Mouse (Mus musculus) heart, postnatal 14 days (tissue): ENCODE measurements at regions not wholly inside any gene's neighbourhood (a gene's known extent, or its start where the extent isn't known, plus 50 kb on each side); places are given as distances from the start of the nearest gene placed in this dataset.
"Not testable (repeated sequence)": the region's sequence is repeated elsewhere in the genome, so short reads cannot be mapped to it uniquely, and the experiment has no call there.

Experiments
- DNase-seq, 2 experiments: peaks; one replicate each; pipeline ENCODE4 v3.0.0; 2021 to 2022
- intact Hi-C: fragments of 180-260 bp; cut with DNase I; formaldehyde crosslinking; loops from one replicate; pipeline ENCODE4 v1.15.1; 2025

DNA sequence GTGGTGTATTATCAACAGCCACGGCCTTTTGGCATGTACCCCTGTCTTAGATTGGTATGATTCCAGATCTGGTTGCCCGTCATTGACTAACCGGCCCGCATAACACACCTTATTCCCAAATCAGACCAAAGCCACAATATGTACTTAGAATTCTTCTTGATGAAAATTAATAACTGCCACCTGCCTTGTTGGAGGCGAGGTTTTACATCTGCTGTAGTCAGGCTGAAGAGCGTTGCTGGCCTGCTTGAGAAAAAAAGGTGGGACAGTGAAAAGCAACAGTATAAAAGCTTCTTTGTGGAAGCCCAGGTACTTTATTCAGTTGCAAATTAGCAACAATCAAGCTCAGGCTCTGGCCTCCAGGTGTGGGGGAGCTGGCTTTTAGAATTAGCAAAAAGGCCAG lies 223.6 kb upstream of the Car8 start:
- intact Hi-C loops, DNase-seq: not testable (repeated sequence)

DNA sequence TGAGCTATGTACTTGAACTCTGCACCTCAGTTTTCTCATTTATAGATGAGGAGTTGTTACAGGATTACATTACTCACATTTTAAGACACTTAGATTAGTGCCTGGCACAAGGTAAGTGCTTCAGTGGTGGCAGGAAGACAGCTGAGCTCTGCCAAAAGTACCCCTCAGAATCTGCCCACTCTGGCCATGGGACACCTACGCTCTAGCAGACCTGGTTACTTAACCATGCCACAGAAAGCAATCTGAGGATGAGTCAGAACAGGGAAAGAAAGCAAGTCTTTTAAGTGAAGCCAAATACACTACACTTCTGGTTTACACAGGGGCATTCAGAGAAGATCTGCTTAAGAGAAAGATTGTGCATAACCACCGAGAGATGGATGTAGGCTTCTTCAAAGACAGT lies 215.5 kb upstream of the Car8 start:
- intact Hi-C loops: no loop called here

GRCm38 (mm10) chr4:8432393-8432792 lies 193.6 kb upstream of the Car8 start:
- peak; percentile 38 to 58 for DNase-seq
- intact Hi-C loops: loop anchor here (5.0 kb wide), 1 partner anchor 665 kb away; no protein-coding TSS in a partner anchor

More for the DNA sequence above, 215.5 kb upstream of the Car8 start:
- no peak for DNase-seq

- intact Hi-C loops: loop anchor here (5.0 kb wide), 1 partner anchor 666 kb away; no protein-coding TSS in a partner anchor
- DNase-seq: no peak
These were observed 192.1 kb upstream of the Car8 start for GRCm38 (mm10) chr4:8431032-8431332.

DNA sequence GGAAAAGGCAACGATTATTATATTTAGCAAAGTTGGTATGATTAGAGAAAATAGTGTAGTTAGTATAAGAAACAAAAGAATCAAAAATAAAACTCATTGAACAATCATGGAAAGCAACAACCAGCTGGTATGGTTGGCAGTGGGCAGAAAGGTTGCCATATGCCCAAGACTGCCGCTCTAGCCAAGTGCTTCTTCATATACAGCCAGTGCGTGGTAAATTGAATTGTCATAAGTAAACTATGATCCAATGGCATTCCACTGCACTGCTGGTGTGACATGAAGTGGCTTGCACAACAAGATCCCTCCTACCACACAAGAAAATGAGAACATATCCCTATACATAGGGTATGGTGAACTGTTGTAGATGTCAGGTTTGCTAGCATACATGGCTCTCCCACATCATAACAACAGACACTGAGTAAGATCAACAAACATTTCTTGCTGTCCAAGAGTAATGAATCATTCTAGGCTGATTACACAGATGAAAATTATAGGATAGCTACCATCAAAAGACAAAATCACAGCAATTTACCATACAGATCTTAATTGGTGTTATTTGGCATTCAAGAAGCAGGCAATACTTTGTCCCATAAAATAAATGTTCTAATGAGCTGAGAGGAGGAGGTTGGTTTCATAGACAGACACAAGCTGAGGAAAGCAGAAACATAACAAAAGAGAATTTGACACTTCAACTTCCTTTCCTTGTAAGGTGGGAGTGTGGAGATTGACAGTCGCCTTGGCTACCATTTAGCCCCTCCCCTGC lies 191.6 kb upstream of the Car8 start:
- intact Hi-C loops: loop anchor here (5.0 kb wide), 1 partner anchor 667 kb away; no protein-coding TSS in a partner anchor
- no peak for DNase-seq

- DNase-seq: no peak
- intact Hi-C loops: loop anchor here (5.0 kb wide), 1 partner anchor 668 kb away; no protein-coding TSS in a partner anchor
These were observed 190.9 kb upstream of the Car8 start for GRCm38 (mm10) chr4:8429771-8430170.

GRCm38 (mm10) chr4:8428629-8429523 lies 190.0 kb upstream of the Car8 start:
- DNase-seq: no peak
- intact Hi-C loops: no loop called here

DNA sequence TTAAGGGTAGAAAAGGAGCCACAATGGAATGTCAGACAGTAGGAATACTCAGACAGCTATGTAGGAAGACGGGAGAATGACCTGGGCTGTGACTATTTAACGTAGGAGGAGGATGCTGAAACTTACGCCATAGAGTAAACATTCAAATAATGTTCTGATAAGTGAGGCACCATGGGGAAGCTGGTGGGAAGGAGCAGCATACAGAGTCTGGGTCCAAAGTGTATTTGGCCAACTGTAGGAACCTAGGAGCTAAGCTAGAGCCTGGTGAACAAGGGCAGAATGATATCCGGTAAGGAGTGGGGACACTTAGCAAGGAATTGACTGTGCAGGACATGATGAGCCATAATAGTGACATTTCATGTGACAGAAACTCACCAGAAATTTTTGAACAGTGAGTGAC lies 189.0 kb upstream of the Car8 start:
- intact Hi-C loops: no loop called here
- no peak for DNase-seq

- intact Hi-C loops: no loop called here
- DNase-seq: no peak
These were observed 184.7 kb upstream of the Car8 start for GRCm38 (mm10) chr4:8423392-8424045.

GRCm38 (mm10) chr4:8421285-8421684 lies 182.4 kb upstream of the Car8 start:
- intact Hi-C loops: no loop called here
- DNase-seq: no peak

DNA sequence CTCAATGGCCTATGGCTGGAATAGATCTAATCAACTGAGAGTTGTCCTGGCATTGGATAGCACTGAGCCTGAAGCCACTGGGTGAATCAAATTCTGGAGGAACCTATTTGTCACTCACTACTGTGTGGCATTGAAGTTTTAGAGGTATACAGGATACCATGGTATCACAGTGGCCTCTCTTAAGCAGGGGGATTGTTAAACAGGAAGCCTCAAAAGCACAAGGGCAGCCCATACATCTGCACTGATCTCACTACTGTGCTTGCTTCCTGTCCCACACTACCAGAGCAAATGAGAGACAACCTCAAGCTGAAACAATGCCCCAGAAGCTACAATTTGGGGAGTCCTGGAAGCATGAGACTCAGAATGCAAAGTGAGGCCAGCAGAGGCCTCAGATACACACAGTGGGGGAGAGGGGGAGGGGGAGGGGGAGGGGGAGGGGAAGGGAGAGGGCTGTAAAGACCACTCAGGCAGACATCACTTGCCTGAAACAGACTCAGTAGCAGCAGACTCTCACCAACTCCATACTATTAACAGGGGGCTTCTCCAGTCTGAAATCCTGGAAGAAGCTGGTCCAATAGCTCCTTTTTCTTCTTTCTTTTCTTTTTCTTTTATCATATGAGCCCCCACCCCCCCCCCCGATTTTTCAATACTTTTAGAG lies 179.7 kb upstream of the Car8 start:
- intact Hi-C loops: no loop called here

DNA sequence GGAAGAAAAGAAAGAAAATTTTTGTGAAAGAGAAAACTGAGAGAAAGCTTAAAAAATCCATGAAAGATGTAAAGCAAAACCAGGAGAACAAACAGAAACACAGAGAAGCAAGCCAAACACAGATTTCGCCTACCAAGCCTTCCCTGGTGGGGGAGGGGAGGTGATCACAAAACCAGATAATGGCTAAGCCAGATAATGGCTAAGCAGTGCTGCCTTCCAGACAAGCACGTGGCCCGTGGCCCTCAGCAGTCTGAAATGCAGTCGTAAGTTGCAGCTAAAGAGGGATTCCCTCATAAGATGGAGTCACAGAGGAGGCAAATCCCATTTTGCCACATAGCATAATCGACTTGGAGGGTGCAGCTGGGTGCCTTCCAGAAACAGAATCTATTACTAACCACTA lies 179.0 kb upstream of the Car8 start:
- intact Hi-C loops: no loop called here
- no peak for DNase-seq

More for the DNA sequence above, 179.7 kb upstream of the Car8 start:
- no peak for DNase-seq

- DNase-seq: no peak
- intact Hi-C loops: no loop called here
These were observed 174.5 kb upstream of the Car8 start for GRCm38 (mm10) chr4:8413307-8413706.

DNA sequence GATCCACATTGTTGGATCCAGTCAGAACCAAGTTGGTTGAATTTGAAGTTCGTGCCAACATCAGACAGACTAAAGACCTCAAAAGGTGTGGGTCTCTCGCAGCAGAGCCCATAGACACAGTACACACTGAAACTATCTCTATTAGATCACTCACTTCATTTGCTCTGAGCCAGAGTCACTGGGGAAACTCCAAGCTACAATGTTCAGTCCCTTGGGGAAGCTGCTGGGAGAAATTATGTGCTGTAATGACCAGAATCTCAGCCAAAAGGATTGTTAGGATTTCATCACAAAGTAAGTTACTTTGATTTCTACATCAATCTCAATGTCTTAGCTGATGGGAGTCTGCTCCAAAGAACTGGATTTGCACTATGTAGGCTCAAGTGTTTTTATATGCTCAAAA lies 161.2 kb upstream of the Car8 start:
- intact Hi-C loops: no loop called here
- no peak for DNase-seq

DNA sequence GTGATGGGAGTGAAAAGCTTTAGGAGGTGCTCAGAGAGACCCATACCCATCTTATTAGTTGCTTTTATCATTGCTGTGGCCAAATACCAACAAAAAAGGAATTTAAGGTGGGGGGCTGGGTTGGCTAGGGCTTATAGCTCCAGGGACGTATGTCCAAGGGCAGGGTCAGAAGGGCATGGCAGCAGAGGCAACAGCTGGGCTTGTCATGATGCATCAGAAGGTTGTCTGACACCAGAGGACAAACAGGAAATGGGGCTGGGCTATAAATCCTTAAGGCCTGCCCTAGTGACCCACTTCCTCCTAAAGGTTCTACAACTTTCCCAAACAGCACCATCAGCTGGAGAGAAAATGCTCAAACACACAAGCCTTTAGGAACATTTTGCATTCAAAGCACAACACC lies 160.6 kb upstream of the Car8 start:
- intact Hi-C loops: no loop called here
- DNase-seq: no peak

DNA sequence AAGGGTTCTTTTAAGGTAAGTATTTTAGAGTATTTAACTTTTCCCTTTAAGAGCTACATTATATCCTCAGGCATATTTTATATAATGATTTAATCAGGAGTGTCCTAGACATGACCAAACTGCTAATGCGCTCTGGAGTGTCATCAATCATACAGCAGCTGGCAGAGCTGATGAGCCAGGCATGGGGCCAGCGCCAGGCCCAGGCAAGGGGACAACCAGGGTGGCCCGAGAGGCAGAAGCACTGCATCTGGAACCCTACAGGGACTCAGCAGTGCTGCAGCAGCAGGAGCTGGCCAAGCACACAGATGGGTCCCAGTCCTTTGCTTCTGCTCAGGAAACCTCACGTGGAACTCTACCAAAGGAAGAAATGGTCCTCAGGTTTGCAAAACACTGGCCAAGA lies 160.1 kb upstream of the Car8 start:
- no peak for DNase-seq
- intact Hi-C loops: no loop called here

DNA sequence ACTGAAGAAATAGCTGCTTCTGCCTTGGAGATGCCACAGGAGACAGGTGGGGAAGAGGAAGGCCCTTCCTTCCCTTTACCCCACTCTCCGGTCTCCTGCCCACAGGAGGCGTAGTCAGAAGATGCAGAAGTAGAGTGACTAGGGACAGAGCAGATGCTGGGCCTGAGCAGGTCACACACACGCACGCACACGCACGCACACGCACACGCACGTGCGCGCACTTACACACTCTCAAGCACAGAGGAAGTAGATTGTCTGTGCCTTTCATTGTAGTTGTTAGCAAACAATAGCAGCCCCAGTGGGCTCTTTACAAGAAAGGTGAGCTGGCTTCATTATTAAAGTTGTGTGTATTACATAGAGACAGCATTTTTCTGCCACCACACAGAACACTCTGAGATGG lies 144.3 kb upstream of the Car8 start:
- intact Hi-C loops: loop anchor here (5.0 to 10.0 kb wide), 3 partner anchors 262 to 714 kb away; no protein-coding TSS in a partner anchor
- no peak for DNase-seq

DNA sequence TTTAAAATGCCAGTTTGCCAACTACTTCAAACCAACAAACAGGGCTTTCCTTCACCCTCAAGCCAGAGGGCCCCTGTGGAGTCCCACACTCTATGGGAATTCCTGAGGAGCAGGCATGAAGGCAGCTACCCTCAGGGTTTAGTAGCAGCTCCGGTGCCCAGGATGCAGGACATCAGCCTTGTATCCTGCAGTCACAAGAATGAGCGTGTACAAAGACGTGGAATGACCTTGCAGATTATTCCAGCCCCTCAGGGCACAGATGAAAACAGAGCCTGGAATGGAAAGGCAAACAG lies 143.2 kb upstream of the Car8 start:
- DNase-seq: no peak
- intact Hi-C loops: loop anchor here (5.0 to 10.0 kb wide), 3 partner anchors 263 to 715 kb away; no protein-coding TSS in a partner anchor

DNA sequence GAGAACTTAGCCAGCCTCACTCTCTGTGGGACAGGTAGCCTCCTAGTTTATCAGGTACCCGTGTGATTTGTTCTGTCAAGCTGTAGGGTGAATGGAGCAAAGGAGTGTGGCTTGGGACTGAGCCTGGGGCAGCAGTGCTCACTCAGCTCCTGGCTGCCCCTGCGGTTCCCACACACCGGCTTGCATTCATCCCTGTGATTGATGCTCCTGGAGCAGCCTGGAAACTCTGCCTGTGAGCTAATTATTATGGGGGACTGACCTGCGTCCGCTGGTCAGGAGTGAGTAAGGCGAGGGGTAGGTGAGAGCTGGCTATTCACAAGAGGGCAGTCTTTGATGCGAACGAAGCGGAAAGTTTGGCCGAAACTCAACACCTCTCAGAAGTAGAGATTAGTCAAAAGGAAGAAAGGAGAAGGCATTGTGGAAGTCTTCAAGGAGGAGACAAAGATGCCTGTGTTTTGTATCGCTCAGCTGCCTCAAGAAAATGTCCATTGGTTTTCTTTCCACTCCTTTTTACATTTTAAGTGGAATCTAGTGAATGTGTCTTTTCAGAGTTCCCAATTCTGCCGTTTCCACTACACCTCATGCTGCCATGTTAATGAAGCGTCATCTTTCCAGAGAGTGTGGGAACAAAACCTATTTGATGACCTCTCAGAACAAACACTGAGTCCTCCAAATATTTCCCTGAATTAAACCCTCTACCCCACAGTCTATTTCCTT lies 142.7 kb upstream of the Car8 start:
- no peak for DNase-seq
- intact Hi-C loops: loop anchor here (5.0 to 10.0 kb wide), 3 partner anchors 263 to 716 kb away; no protein-coding TSS in a partner anchor
